Mouse (Mus musculus) forebrain, embryonic 14.5 days (tissue): ENCODE measurements around the gene Smg9. TPM values are rescaled to one million over a fixed set of nuclear protein-coding genes. Genes with fewer than 3 reads are reported as not detected.

Experiments
- ATAC-seq: fragments of 200-750 bp; cut with Nextera tagmentation; 2 replicates; pipeline ENCODE4 v1.8.0; 2017; ENCODE audit warnings: mild to moderate bottlenecking, moderate library complexity
- DNase-seq: peaks from one replicate; pipeline ENCODE4 v3.0.0-alpha.2; 2015; ENCODE audit warnings: low spot score
- H3K27ac ChIP-seq: fragments of 300-500 bp; sonication (generic); 2 replicates; pipeline ENCODE4 v1.5.1; 2014; ENCODE audit warnings: low read depth, mild to moderate bottlenecking, control low read depth, low read length, moderate library complexity
- H3K27me3 ChIP-seq: fragments of 300-500 bp; sonication (generic); replicated peaks from 2 replicates; pipeline ENCODE4 v1.6.1; 2014; ENCODE audit warnings: low read length, control low read depth, mixed read lengths; ENCODE audit not compliant: control insufficient read depth, insufficient read depth
- H3K36me3 ChIP-seq: fragments of 300-500 bp; sonication (generic); 2 replicates; pipeline ENCODE4 v1.6.1; 2014; ENCODE audit warnings: low read length, control low read depth; ENCODE audit not compliant: control insufficient read depth, insufficient read depth
- H3K4me1 ChIP-seq: fragments of 300-500 bp; sonication (generic); 2 replicates; pipeline ENCODE4 v1.6.1; 2014; ENCODE audit warnings: antibody characterized with exemption, low read length, control low read depth; ENCODE audit not compliant: control insufficient read depth, insufficient read depth
- H3K4me2 ChIP-seq: fragments of 300-500 bp; sonication (generic); 2 replicates; pipeline ENCODE4 v1.6.1; 2014; ENCODE audit warnings: mild to moderate bottlenecking, control low read depth, low read length
- H3K4me3 ChIP-seq: fragments of 300-500 bp; sonication (generic); 2 replicates; pipeline ENCODE4 v1.5.1; 2014; ENCODE audit warnings: low read depth, low read length, control low read depth
- H3K9ac ChIP-seq: fragments of 300-500 bp; sonication (generic); 2 replicates; pipeline ENCODE4 v1.6.1; 2014; ENCODE audit warnings: mild to moderate bottlenecking, low read length, control low read depth, moderate library complexity
- H3K9me3 ChIP-seq: fragments of 300-500 bp; sonication (generic); replicated peaks from 2 replicates; pipeline ENCODE4 v1.6.1; 2016; ENCODE audit warnings: low read length, control low read depth, mixed read lengths; ENCODE audit not compliant: control insufficient read depth
- WGBS: fragments of 180-500 bp; shearing (Covaris S2); extraction: QIAGEN DNeasy Blood & Tissue Kit; methylation state at CpG from one replicate; pipeline ENCODE4 v1.1.7; 2014; 5-methylcytosine and 5-hydroxymethylcytosine counted together
- polyA plus RNA-seq: library from polyadenylated mRNA; unstranded; fragments of >200 nt; fragmentation: Nextera tagmentation; extraction: Ambion mirVana; gene quantifications from 2 replicates; pipeline ENCODE4 v1.2.1, GENCODE M21; 2014

The Smg9 gene
- 23.4 and 26.1 TPM in 2 replicates for polyA plus RNA-seq

DNA sequence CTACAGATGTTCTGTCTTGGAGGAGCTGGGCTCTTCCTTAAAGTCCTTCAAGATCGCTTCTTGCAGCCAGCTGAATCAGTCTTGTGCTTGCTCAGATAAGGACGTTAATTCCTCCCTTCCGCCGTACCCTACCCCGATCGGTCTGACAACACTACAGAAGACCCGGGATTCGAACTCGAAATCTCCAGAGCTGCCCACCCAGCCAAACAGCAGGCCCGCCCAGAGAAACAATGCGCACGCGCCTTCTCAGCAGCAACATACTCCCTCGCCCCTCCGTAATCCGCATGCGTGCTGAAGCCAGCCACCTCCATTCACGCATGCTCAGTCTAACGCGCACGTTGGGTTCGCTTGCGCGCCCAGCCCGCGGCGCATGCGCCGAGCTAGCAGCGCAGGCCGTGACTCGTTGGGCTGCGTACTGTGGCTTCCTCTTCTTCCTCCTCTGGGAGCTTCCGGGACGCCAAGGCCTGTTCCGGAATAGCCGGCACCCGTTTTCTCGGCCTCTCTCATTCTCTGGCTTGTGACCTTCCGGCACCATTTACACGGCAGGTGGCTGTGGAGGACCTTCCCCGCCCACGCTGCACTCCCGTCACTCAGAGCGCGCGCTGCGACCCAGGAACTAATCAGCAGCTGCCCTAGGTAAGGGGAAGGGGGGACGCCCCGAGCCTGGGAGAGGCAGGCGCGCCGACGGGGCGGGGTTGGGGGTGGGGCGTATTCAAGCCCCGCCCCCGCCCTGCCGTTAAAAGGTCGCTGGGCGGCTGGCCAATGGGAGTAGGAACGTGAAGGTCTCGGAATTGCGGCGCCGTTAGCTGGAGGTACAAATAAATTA lies at the start of gene Smg9:
Smg9 (plus strand) TSS at position 364 of the 826 bp plus-strand sequence.
- Histone ChIP-seq H3K36me3 (peaks cover 15% of the 10 kb centered on the region), H3K4me1 (peaks cover 3% of the 10 kb centered on the region; the same call in 1 of the 2 replicates), H3K27ac (peak within 1 kb of the TSS; percentile 95), H3K9ac (peak within 1 kb of the TSS; percentile 73), H3K27me3 (no peaks in the 10 kb centered on the region), H3K4me2 (peak within 1 kb of the TSS; percentile 52), H3K4me3 (peak within 1 kb of the TSS; percentile 50), H3K9me3 (no peaks in the 10 kb centered on the region)
- peak; percentile 100 for DNase-seq
- WGBS: 3% methylated on average over 66 of the region's 66 CpGs
- ATAC-seq: peak; percentile 98

- Histone ChIP-seq H3K27me3 (no peaks in the 10 kb centered on the region), H3K9me3 (no peaks in the 10 kb centered on the region), H3K9ac (no peak overlapping the region), H3K4me2 (no peak overlapping the region), H3K36me3 (no peaks in the 10 kb centered on the region), H3K4me3 (no peak overlapping the region), H3K27ac (no peak overlapping the region), H3K4me1 (no peaks in the 10 kb centered on the region)
- DNase-seq: no peak
- ATAC-seq: no peak
- 87% methylated on average over 6 of the region's 6 CpGs for WGBS
These were observed 43.8 kb upstream of the Smg9 start for GRCm38 (mm10) chr7:24355646-24356045.

- Histone ChIP-seq H3K9ac (no peak overlapping the region), H3K27me3 (no peaks in the 10 kb centered on the region), H3K36me3 (no peaks in the 10 kb centered on the region), H3K4me2 (no peak overlapping the region), H3K4me1 (no peaks in the 10 kb centered on the region), H3K27ac (no peak overlapping the region), H3K9me3 (no peaks in the 10 kb centered on the region), H3K4me3 (no peak overlapping the region)
- DNase-seq (no peak), ATAC-seq (no peak)
- WGBS: 81% methylated on average over 10 of the region's 10 CpGs
These were observed 43.3 kb upstream of the Smg9 start for GRCm38 (mm10) chr7:24356081-24356480.

DNA sequence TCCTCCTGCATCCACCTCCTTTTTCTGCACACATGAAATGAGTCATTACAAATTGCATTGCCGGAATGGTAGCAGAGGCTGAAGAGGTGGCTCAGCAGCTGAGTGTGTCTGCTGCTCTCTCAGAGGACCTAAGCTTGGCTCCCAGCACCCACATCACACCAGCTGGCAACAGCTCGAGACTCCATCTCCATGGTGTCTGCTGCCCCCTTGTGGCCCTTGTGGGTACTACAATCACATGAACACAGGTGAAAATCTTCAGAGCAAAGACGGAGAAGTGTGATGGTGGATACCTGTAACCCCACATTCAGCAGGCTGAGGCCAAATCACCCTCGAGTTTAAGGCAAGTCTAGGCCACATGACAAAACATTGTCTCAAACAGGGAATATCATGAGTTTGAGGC lies 41.5 kb upstream of the Smg9 start:
- Histone ChIP-seq H3K4me3 (no peak overlapping the region), H3K27ac (no peak overlapping the region), H3K4me1 (no peaks in the 10 kb centered on the region), H3K9me3 (no peaks in the 10 kb centered on the region), H3K9ac (no peak overlapping the region), H3K36me3 (no peaks in the 10 kb centered on the region), H3K27me3 (no peaks in the 10 kb centered on the region), H3K4me2 (no peak overlapping the region)
- 49% methylated on average over 4 of the region's 4 CpGs for WGBS
- ATAC-seq: no peak
- no peak for DNase-seq

GRCm38 (mm10) chr7:24359269-24359668 lies 40.1 kb upstream of the Smg9 start:
- WGBS: 30% methylated on average over 9 of the region's 9 CpGs
- H3K4me1 ChIP-seq: no peaks in the 10 kb centered on the region
- no peak overlapping the region for H3K4me3 ChIP-seq
- H3K36me3 ChIP-seq: no peaks in the 10 kb centered on the region
- ATAC-seq (no peak), DNase-seq (no peak)
- no peak overlapping the region for H3K27ac ChIP-seq
- 0 out of 2 replicates have a peak, but pooled peaks cover 2% of the 10 kb centered on the region for H3K27me3 ChIP-seq
- no peak overlapping the region for H3K4me2 ChIP-seq
- H3K9ac ChIP-seq: no peak overlapping the region
- H3K9me3 ChIP-seq: no peaks in the 10 kb centered on the region

DNA sequence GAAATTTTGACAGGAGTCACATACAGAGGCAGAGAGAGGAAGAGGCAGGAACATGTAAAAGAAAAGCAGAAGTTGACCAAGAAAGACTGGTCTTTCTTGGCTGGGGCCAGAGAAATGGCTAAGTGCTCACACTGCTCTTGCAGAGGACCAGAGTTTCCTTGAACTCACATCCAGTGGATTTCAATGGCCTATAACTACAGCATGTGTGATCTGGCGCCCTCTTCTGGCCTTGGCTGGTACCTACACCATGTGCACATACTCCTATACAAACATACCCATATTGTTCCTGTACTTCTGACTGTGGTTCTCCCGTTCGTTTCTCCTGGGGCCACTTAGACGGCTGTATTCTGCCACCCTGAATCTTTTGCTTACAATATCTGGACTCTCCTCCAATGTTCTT lies 38.4 kb upstream of the Smg9 start:
- no peak overlapping the region for H3K4me3 ChIP-seq
- 0 out of 2 replicates have a peak, but pooled peaks cover 3% of the 10 kb centered on the region for H3K27me3 ChIP-seq
- H3K9me3 ChIP-seq: no peaks in the 10 kb centered on the region
- DNase-seq (no peak), ATAC-seq (no peak)
- WGBS: 66% methylated on average over 4 of the region's 4 CpGs
- H3K36me3 ChIP-seq: no peaks in the 10 kb centered on the region
- no peak overlapping the region for H3K4me2 ChIP-seq
- H3K27ac ChIP-seq: no peak overlapping the region
- H3K4me1 ChIP-seq: no peaks in the 10 kb centered on the region
- H3K9ac ChIP-seq: no peak overlapping the region

DNA sequence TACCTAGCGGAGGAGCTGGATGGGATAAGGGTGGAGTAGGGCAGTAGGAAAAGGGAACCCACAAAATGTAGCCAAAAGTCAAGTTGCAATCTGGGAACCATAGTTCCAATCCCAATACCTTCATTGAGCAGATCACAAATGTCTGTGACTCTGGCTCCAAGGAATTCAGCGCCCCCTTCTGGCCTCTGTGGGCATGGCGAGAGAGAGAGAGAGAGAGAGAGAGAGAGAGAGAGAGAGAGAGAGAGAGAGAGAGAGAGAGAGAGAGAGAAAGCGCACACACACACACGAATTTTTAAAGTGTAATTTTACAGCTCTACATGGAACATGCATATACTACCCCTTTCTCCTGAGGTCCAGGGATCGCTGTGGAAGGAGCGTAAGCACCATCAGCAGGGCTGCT lies 36.2 kb upstream of the Smg9 start:
- no peak overlapping the region for H3K4me3 ChIP-seq
- 0 out of 2 replicates have a peak, but pooled peaks cover 3% of the 10 kb centered on the region for H3K27me3 ChIP-seq
- H3K4me2 ChIP-seq: no peak overlapping the region
- no peaks in the 10 kb centered on the region for H3K36me3 ChIP-seq
- H3K4me1 ChIP-seq: no peaks in the 10 kb centered on the region
- no peak overlapping the region for H3K27ac ChIP-seq
- H3K9me3 ChIP-seq: no peaks in the 10 kb centered on the region
- peak; percentile 32 for DNase-seq
- no peak overlapping the region for H3K9ac ChIP-seq
- WGBS: 22% methylated on average over 7 of the region's 7 CpGs
- no peak for ATAC-seq

DNA sequence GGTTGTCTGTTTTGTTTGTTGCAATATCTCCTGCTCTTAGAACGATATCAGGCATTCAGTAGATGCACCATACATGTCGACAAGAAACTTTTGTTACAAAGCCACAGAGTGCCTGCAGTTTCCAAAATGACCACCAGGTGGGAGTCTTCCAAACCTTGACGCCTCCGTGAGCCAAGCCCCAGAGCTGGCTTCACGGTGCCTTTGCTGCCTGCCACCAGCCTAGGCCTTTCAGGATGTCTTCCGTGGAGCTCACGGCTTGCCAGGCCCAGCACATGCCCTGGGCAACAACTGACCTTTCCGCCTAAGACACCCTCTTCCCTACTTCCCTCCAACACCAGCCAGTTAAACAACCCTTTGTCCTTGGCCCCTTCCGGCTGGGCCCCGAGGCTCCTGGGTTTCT lies 34.6 kb upstream of the Smg9 start:
- Histone ChIP-seq H3K36me3 (no peaks in the 10 kb centered on the region), H3K9ac (no peak overlapping the region), H3K4me1 (no peaks in the 10 kb centered on the region), H3K9me3 (no peaks in the 10 kb centered on the region), H3K27me3 (0 out of 2 replicates have a peak, but pooled peaks cover 3% of the 10 kb centered on the region), H3K4me2 (no peak overlapping the region), H3K4me3 (no peak overlapping the region), H3K27ac (no peak overlapping the region)
- peak; percentile 85 for ATAC-seq
- peak; percentile 93 for DNase-seq
- WGBS: 21% methylated on average over 10 of the region's 10 CpGs
